Mouse (Mus musculus) erythroid progenitor cell, adult 5-6 weeks (primary cell): ENCODE measurements around the gene Urah. TPM values are rescaled to one million over a fixed set of nuclear protein-coding genes. Genes with fewer than 3 reads are reported as not detected.

Source experiments
- ATAC-seq: replicated peaks from 2 replicates; pipeline ENCODE4 v1.8.0; 2016; ENCODE audit warnings: moderate number of reproducible peaks, mild to moderate bottlenecking, moderate TSS enrichment, inconsistent platforms; ENCODE audit not compliant: poor library complexity, low FRiP score, severe bottlenecking
- total RNA-seq, 2 experiments: library from RNA; stranded (forward) in 1 of 2; stranded (reverse) in 1 of 2; fragments of 150-400 nt in 1 of 2; fragments of 186-747, 209-891 nt in 1 of 2; gene quantifications; 2 replicates each; pipeline versions ENCODE4 v1.2.3 to v1.2.4; 2015 to 2017; ENCODE audit warnings: low replicate concordance in 2 of 2

Urah gene
- total RNA-seq, 2 experiments from 2014 or later = not detected

- no peak for ATAC-seq
These were observed 1.7 kb downstream of the Urah start for GRCm38 (mm10) chr7:140836243-140837115.

- no peak for ATAC-seq
These were observed 4.7 kb downstream of the Urah start for GRCm38 (mm10) chr7:140839556-140839955.

- no peak for ATAC-seq
These were observed 6.2 kb downstream of the Urah start for GRCm38 (mm10) chr7:140840750-140841735.

GRCm38 (mm10) chr7:140843806-140844205, 9.0 kb downstream of the Urah start:
- no peak for ATAC-seq

- ATAC-seq = peak; percentile 60
These were observed 10.3 kb downstream of the Urah start, which contains the start of gene Scgb1c1 for GRCm38 (mm10) chr7:140844905-140845665. Scgb1c1 (plus strand) TSS chr7:140845547.

GRCm38 (mm10) chr7:140845683-140846082, 10.9 kb downstream of the Urah start:
- no peak for ATAC-seq

- no peak for ATAC-seq
These were observed 11.9 kb downstream of the Urah start for GRCm38 (mm10) chr7:140846676-140847075.

GRCm38 (mm10) chr7:140847755-140848580, 13.2 kb downstream of the Urah start, which contains the start of gene Odf3:
Odf3 (plus strand) TSS chr7:140847805.
- ATAC-seq = no peak

GRCm38 (mm10) chr7:140848591-140848990, 13.8 kb downstream of the Urah start:
- ATAC-seq = no peak

GRCm38 (mm10) chr7:140851916-140852315, 17.1 kb downstream of the Urah start:
- no peak for ATAC-seq

- ATAC-seq = no peak
These were observed 18.6 kb downstream of the Urah start for GRCm38 (mm10) chr7:140853386-140853785.

GRCm38 (mm10) chr7:140854483-140854882, 19.7 kb downstream of the Urah start:
- ATAC-seq = no peak

- ATAC-seq = no peak
These were observed 20.4 kb downstream of the Urah start for GRCm38 (mm10) chr7:140855181-140855580.

- ATAC-seq = peak; percentile 74
These were observed 21.3 kb downstream of the Urah start, which contains the start of gene Gm45785 for GRCm38 (mm10) chr7:140855860-140856784. Gm45785 (minus strand) TSS chr7:140856331.

GRCm38 (mm10) chr7:140856785-140857549, 22.1 kb downstream of the Urah start, which contains the start of gene Ric8a:
Ric8a (plus strand) TSS chr7:140856957.
- ATAC-seq = peak; percentile 76

- ATAC-seq = peak; percentile 19
These were observed 23.0 kb downstream of the Urah start, which contains the start of gene Bet1l for GRCm38 (mm10) chr7:140857550-140858505. Bet1l (minus strand) TSS chr7:140857577.
